Mouse (Mus musculus) testis, adult 2 months (tissue): ENCODE measurements around the gene Snrk.

Source experiments
- CTCF ChIP-seq: fragments of 200-500 bp; IDR thresholded peaks from 2 replicates; pipeline ENCODE4 v1.5.1; 2012; ENCODE audit warnings: low read depth, mild to moderate bottlenecking, inconsistent platforms, low read length, moderate library complexity; ENCODE audit not compliant: control insufficient read depth, insufficient read depth, insufficient replicate concordance
- POLR2A ChIP-seq: fragments of 200-500 bp; IDR thresholded peaks from 2 replicates; pipeline ENCODE4 v1.6.1; 2012; ENCODE audit warnings: low read depth, mild to moderate bottlenecking, inconsistent platforms, low read length, moderate library complexity; ENCODE audit not compliant: control insufficient read depth

GRCm38 (mm10) chr9:122177256-122178220, 60.5 kb downstream of the Snrk start:
- TF ChIP-seq CTCF (no peak), POLR2A (no peak)
